Mouse (Mus musculus): ENCODE measurements around the gene Tlk1.
A peak's percentile ranks its signal among the peaks of the same experiment; 100 is the strongest.

Gene Tlk1

DNA sequence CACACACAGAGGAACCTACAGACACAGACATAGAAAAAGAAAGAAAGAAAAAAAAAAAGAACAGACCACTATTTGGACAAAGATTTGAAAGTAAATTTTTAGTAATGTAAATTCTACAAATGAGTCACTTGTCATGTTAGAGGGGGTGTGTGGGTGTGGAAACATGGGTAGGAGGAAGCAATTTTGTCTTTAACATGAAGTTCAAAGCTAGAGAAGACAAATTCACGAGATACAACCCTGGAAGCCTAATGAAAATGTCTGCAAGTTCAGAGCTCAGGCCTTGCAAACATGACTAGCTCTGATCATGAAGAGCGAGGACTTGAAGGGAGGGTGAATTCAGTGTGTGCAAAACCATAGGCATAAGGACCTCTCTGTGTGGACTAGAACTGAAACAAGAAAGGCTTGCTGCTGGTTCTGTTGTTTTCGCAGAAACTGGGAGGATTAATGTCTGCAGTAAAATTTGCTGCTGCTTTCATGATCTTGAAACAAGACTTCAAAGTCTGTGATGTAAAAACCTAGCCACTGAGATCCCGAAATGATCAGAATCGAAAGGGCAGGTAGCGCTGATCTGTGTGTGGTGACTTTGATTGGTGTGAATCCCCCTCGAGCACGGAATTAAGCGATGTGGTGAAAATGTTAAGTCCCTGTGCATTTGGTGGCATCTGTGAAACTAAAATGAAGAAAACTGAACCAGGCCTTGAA lies 19.3 kb upstream of the Tlk1 start:
- H3K36me3 ChIP-seq (ENCODE audit: control insufficient read depth, insufficient read depth, low read length, poor library complexity, severe bottlenecking): no peaks in the 10 kb centered on the region
- DNase-seq (ENCODE audit: low read depth, low spot score): no peak

DNA sequence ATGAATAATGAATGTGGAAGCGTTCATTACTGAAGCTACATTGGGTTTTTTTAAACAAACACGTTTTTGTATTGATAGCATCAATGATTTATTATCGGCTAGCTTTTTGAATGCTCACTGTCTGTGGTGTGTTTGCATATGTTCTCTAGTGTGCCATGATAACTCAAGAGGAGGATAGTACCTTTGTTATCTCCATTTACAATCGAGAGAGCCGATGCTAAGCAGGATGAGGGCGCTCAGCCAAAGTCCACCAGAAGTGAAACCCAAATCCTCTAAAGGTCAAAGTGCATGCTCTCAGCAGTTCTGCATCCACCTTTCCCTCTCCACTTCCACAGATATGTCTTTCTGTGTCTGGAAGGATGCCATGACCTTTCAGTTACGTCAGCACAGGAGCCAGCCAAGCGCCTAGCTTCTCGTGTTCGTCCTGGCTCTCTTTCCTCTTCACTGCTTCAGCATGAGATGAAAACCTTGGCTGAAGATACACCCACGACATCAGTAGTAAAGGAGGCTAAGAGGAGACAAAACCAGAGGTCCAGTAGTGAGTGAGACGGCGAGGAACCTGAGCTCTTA lies 16.6 kb upstream of the Tlk1 start:
- Histone ChIP-seq H3K27me3 (ENCODE audit: control insufficient read depth, insufficient read depth, low read length, poor library complexity, severe bottlenecking) (no peaks in the 10 kb centered on the region), H3K36me3 (ENCODE audit: control insufficient read depth, insufficient read depth, low read length, poor library complexity, severe bottlenecking) (no peaks in the 10 kb centered on the region)
- no peak for DNase-seq (ENCODE audit: low read depth, low spot score)

More for the DNA sequence above, 19.3 kb upstream of the Tlk1 start:
- no peaks in the 10 kb centered on the region for H3K27me3 ChIP-seq (ENCODE audit: control insufficient read depth, insufficient read depth, low read length, poor library complexity, severe bottlenecking)

DNA sequence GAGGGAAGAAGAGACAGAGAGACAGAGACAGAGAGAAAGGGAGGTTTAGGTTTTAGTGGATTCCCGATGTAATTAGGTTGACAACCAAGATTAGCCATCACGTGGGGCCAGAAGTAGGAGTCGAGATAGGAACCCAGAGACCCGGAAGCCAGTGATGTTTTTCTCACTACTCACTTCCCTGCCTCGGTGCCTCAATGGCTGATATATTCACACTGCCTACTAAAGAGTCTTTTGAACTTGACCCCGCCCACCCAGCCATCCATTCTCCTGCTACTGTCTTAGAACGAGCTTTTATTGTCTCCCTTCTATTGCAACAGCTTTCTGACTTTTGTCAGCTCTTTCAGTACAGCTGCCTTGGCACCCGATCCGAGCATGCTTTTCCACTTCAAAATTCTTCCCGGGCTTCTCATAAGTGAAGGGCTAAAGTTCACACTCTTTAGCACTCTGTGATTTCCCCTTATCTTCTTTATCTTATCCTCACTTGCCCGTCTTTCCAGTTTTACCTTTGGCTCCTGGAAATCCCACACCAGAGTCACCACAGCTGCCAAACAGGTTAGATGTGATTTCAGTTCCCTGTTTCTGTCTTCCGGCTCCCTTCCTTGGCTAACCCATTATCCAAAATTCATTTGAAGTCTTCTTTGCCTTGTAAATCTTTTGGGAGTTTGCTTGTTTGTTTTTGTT lies 13.1 kb upstream of the Tlk1 start:
- Histone ChIP-seq H3K36me3 (ENCODE audit: control insufficient read depth, insufficient read depth, low read length, poor library complexity, severe bottlenecking) (no peaks in the 10 kb centered on the region), H3K27me3 (ENCODE audit: control insufficient read depth, insufficient read depth, low read length, poor library complexity, severe bottlenecking) (no peaks in the 10 kb centered on the region)
- peak; percentile 15 for DNase-seq (ENCODE audit: low read depth, low spot score)

DNA sequence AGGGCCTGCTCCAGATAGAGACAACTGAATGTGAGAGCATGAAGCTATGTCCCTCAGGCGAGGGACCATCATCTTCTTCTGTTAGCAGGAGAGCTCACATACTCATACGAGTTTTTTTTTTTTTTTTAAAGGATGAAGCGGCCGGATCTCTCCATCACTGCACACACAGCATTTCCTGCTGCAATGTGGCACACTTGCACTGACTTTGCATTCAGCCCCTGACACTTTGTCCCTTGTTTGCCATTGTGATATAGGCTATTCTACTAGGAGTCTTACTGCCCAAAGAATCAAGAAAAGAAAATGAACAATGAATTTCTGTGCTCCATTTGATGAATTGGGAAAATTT lies 10.8 kb upstream of the Tlk1 start:
- Histone ChIP-seq H3K36me3 (ENCODE audit: control insufficient read depth, insufficient read depth, low read length, poor library complexity, severe bottlenecking) (no peaks in the 10 kb centered on the region), H3K27me3 (ENCODE audit: control insufficient read depth, insufficient read depth, low read length, poor library complexity, severe bottlenecking) (no peaks in the 10 kb centered on the region)
- DNase-seq (ENCODE audit: low read depth, low spot score): peak; percentile 61

DNA sequence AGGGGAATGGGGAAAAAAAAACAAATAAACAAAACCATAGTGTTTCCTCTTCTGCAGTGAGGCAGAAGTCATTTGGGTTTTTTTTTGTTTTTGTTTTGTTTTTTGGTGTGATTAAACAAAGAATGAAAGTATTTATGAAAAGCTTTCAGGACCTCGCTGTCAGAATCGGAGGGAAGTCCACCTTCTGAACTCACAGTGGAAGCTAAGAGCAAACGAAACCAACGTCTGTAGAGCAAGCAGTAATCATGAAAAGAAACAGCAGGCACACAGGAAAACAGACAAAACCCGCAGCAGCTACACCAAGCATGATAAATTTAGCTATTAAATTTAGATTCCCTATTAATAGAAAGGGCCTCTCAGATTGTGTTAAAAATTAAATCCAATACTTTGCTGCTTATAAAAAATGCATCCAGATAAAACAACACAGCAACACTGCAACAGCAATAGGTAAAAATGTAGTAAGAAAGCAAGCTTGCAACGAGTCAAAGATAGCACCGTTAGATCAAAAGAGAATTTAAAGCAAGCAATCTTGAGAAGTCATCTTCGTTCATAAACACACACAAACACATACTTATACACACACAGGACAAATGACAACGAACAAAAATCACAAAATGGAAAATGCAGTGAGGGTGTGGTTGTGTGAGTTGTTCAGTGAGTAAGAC lies 10.2 kb upstream of the Tlk1 start:
- no peaks in the 10 kb centered on the region for H3K27me3 ChIP-seq (ENCODE audit: control insufficient read depth, insufficient read depth, low read length, poor library complexity, severe bottlenecking)
- peak; percentile 26 for DNase-seq (ENCODE audit: low read depth, low spot score)
- no peaks in the 10 kb centered on the region for H3K36me3 ChIP-seq (ENCODE audit: control insufficient read depth, insufficient read depth, low read length, poor library complexity, severe bottlenecking)

DNA sequence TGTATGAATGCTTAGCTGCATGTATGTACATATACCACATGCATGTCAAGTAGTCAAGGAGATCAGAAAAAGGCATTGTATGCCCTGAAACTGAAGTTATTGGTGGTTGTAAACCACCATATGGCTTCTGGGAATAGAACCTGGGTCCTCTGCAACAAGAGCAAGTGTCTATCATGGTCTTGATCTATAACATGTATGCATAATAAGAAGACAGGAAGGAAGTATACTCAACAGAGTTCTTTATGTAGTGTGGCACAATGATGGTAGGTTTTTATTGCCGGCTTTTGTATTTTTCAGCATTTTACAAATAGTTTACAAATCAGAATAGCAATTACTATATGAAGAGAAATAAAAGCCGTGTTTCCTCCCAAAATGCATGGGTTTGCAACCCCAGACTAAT lies 9.7 kb upstream of the Tlk1 start:
- no peak for DNase-seq (ENCODE audit: low read depth, low spot score)

DNA sequence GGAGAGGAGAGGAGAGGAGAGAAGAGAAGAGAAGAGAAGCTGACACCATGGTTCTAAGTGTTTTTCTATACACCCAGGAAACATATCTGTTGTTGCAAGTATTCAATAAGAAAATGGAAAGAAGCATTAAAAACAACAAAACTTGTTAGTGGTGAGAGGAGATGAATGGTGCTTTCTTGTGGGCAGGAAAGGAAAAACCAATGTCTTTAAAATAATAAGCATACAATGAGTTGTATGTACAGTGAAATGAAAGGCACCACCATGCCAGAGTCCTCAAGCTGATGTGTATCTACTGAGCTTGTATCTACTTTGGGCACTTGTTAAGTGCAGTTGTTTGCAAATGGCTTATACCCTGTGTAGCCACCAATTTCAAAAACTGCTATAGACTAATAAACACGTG lies 7.7 kb upstream of the Tlk1 start:
- no peaks in the 10 kb centered on the region for H3K36me3 ChIP-seq (ENCODE audit: control insufficient read depth, insufficient read depth, low read length, poor library complexity, severe bottlenecking)
- no peaks in the 10 kb centered on the region for H3K27me3 ChIP-seq (ENCODE audit: control insufficient read depth, insufficient read depth, low read length, poor library complexity, severe bottlenecking)
- no peak for DNase-seq (ENCODE audit: low read depth, low spot score)

More for the DNA sequence above, 9.7 kb upstream of the Tlk1 start:
- Histone ChIP-seq H3K36me3 (ENCODE audit: control insufficient read depth, insufficient read depth, low read length, poor library complexity, severe bottlenecking) (no peaks in the 10 kb centered on the region), H3K27me3 (ENCODE audit: control insufficient read depth, insufficient read depth, low read length, poor library complexity, severe bottlenecking) (no peaks in the 10 kb centered on the region)

DNA sequence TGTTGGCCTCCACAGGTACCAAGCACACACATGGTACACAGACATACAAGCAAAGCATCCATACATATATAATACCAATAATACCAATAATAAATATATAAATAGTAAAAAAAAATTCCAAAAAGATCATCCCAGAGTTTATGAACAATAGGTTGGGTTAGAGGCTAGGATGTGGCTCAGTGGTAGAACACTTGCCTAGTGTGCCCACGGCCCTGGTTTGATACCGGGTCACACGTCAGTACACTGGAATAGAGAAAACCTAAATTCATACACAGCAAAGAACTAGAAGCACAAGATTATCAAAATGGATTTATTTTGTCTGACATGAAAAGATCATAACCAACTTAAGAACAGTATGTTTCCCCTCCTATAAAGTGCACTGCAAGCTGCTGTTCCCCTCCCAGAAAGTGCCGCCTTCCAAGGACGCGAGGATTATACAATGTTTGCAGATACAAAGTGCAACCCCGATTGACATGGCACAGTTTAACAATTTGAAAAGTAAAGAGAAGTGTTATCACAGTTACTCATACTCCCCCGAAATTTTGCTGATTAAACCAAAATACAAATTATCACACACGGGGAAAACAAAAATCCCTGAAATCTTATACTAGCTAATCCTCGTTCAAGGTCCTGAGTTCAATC lies 6.3 kb upstream of the Tlk1 start:
- H3K36me3 ChIP-seq (ENCODE audit: control insufficient read depth, insufficient read depth, low read length, poor library complexity, severe bottlenecking): no peaks in the 10 kb centered on the region
- DNase-seq (ENCODE audit: low read depth, low spot score): no peak
- H3K27me3 ChIP-seq (ENCODE audit: control insufficient read depth, insufficient read depth, low read length, poor library complexity, severe bottlenecking): no peaks in the 10 kb centered on the region

DNA sequence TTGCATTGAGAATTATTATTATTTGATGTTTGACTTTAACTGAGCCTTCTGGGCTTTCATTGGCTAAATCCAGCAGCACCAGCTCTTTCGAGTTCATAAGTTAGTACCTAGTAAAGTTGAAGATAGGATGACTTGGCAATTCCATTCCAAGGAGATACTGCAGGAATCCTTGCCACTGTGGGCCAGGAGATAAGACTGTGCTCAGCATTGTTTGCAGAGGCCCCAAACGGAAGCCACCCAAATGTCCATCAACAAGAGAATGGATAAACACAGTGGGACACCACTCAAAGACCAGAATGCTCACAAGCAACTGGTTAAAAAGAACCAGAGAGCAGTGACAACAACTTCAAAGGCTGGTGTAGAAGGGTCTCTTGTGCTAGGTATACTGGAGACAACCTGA lies 5.2 kb upstream of the Tlk1 start:
- DNase-seq (ENCODE audit: low read depth, low spot score): no peak
- no peaks in the 10 kb centered on the region for H3K36me3 ChIP-seq (ENCODE audit: control insufficient read depth, insufficient read depth, low read length, poor library complexity, severe bottlenecking)

DNA sequence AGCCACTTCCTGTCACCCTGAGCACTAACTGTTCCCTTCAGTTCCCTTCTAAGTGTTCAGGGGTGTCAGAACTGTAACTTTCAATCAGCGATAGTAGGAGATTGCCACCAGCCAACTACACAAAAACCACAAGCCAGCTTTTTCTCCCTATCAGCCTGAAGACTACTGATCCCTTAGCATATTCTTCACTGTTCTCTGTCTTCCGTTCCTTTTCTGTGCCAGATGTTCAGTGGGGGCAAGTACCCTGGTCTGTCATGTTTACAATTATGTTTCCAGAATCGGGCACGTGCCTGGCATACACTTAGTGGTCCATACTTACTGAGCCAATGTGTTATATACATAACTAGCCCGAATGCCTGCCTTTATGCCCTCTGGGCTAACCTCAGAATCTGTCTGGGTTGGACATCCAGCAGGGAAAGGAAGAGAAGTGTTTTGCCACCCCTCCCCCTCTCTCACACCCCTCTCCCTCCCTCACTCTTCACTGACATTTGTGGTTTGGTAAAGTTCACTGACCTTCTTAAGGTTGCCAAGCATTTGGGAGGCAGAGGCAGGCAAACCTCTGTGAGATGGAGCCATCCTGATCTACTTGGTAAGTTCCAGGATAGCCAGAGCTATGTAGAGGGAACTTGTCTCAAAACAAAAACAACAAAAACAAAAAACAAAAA lies 4.5 kb upstream of the Tlk1 start:
- no peaks in the 10 kb centered on the region for H3K36me3 ChIP-seq (ENCODE audit: control insufficient read depth, insufficient read depth, low read length, poor library complexity, severe bottlenecking)
- no peak for DNase-seq (ENCODE audit: low read depth, low spot score)
- no peaks in the 10 kb centered on the region for H3K27me3 ChIP-seq (ENCODE audit: control insufficient read depth, insufficient read depth, low read length, poor library complexity, severe bottlenecking)

More for the DNA sequence above, 5.2 kb upstream of the Tlk1 start:
- H3K27me3 ChIP-seq (ENCODE audit: control insufficient read depth, insufficient read depth, low read length, poor library complexity, severe bottlenecking): no peaks in the 10 kb centered on the region

DNA sequence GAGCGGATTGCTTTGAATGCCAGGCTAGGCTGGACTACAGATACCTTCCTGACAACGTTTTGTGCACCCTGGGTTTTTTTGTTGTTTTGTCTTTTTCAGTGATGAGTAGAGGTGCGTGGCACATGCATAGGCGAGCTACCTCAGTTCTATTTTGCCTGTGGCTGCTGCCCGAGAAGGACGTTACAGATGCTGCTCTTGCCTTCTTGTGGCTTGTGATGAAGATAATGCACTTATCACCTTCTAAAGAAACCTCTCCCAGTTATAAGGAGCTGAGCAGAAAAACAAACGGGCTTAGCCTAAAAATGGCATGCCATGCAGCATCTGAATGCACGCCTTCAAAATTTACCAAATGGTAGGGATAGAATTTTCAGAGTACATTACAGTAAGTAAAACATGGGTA lies 2.3 kb upstream of the Tlk1 start:
- Histone ChIP-seq H3K36me3 (ENCODE audit: control insufficient read depth, insufficient read depth, low read length, poor library complexity, severe bottlenecking) (no peaks in the 10 kb centered on the region), H3K27me3 (ENCODE audit: control insufficient read depth, insufficient read depth, low read length, poor library complexity, severe bottlenecking) (no peaks in the 10 kb centered on the region)
- no peak for DNase-seq (ENCODE audit: low read depth, low spot score)

DNA sequence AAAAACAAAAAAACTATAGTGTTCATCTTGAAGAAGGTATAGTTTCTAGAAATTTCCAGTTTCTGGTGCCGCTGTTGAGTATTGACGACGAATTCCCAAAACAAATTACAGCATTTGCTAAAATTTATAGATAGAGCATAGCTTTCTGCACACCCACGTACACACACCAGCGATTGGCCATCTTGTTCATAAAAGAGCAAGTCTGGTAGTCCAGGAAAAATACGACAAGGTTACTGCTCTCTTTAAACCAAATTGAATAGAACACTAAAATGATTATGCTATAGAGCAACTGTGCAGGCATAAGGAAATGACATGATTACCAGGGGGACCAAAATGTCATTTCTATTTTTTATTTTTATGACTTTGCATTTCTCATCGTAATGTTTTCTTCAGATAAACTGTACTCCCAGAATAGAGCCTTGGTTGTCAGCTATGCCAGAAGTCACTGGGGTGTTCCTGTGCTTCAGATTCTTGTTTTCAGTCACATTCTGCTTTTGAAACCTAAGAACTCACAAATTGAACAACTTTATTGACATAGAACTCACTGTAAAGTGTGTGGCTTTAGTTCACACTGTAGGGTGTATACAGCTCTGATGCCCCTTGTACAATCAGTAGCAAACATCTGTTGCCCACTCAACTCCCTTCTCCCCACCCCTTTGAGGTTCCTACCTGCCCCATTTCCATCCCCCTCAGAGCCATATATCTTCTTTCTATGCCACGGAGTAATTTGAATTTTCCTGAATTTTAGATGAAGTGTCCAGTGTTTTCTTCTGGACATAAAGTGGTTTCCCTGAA lies 1.1 kb upstream of the Tlk1 start:
- no peak for DNase-seq (ENCODE audit: low read depth, low spot score)
- Histone ChIP-seq H3K27me3 (ENCODE audit: control insufficient read depth, insufficient read depth, low read length, poor library complexity, severe bottlenecking) (no peaks in the 10 kb centered on the region), H3K36me3 (ENCODE audit: control insufficient read depth, insufficient read depth, low read length, poor library complexity, severe bottlenecking) (no peaks in the 10 kb centered on the region)

DNA sequence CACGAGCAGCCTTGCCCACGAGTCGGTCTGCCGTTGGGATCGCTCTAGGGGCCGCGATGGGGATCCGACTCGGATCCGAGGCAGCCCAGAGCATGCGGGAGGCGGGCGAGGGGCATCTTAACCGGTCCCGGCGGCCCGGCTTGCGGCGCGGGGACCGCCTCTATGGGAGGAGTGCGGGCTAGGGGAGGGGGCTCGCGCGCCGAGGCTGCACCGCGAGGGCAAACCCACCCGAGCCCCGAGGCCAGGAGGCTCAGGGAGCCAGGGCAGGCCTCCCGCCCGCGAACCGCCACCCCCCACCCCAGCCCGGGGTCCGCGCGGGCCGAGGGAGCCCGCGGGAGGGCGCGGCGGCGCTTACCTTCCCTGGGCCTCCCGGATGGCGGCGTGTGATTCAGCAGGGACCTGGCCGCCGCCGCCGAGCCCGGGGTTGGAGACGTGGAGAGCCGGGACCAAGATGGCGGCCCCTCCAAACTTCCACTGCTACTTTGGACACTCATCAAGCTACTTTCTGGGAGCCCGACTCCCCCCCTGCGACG lies 624 bp downstream of the Tlk1 start:
- Histone ChIP-seq H3K36me3 (ENCODE audit: control insufficient read depth, insufficient read depth, low read length, poor library complexity, severe bottlenecking) (no peaks in the 10 kb centered on the region), H3K27me3 (ENCODE audit: control insufficient read depth, insufficient read depth, low read length, poor library complexity, severe bottlenecking) (no peaks in the 10 kb centered on the region)
- peak; percentile 70 for DNase-seq (ENCODE audit: low read depth, low spot score)
